Mouse (Mus musculus) kidney, embryonic 16.5 days (tissue): ENCODE results near the gene Col9a1. TPM values are rescaled to one million over a fixed set of nuclear protein-coding genes. Genes with fewer than 3 reads are reported as not detected.

Experiments used
- ATAC-seq: fragments of 200-750 bp; cut with Nextera tagmentation; 2 replicates; pipeline ENCODE4 v1.8.0; 2017; ENCODE audit warnings: moderate TSS enrichment; ENCODE audit not compliant: low FRiP score, low TSS enrichment
- H3K27ac ChIP-seq: fragments of 300-500 bp; sonication (generic); 2 replicates; pipeline ENCODE4 v1.5.1; 2014; ENCODE audit warnings: low read length
- H3K27me3 ChIP-seq: fragments of 300-500 bp; sonication (generic); 2 replicates; pipeline ENCODE4 v1.6.1; 2014; ENCODE audit warnings: low read length, control low read depth, mixed read lengths; ENCODE audit not compliant: insufficient read depth
- H3K36me3 ChIP-seq: fragments of 300-500 bp; sonication (generic); 2 replicates; pipeline ENCODE4 v1.6.1; 2014; ENCODE audit warnings: low read length, control low read depth, mixed read lengths; ENCODE audit not compliant: insufficient read depth
- H3K4me1 ChIP-seq: fragments of 300-500 bp; sonication (generic); 2 replicates; pipeline ENCODE4 v1.6.1; 2014; ENCODE audit warnings: low read length, control low read depth, mixed read lengths; ENCODE audit not compliant: insufficient read depth
- H3K4me2 ChIP-seq: fragments of 300-500 bp; sonication (generic); replicated peaks from 2 replicates; pipeline ENCODE4 v1.6.1; 2014; ENCODE audit warnings: low read depth, low read length
- H3K4me3 ChIP-seq: fragments of 300-500 bp; sonication (generic); 2 replicates; pipeline ENCODE4 v1.5.1; 2014; ENCODE audit warnings: mild to moderate bottlenecking, low read length
- H3K9ac ChIP-seq: fragments of 300-500 bp; sonication (generic); replicated peaks from 2 replicates; pipeline ENCODE4 v1.6.1; 2014; ENCODE audit warnings: low read length
- H3K9me3 ChIP-seq: fragments of 300-500 bp; sonication (generic); 2 replicates; pipeline ENCODE4 v1.6.1; 2016; ENCODE audit warnings: low read length, control low read depth
- WGBS: fragments of 180-500 bp; shearing (Covaris S2); extraction: QIAGEN DNeasy Blood & Tissue Kit; methylation state at CpG from one replicate; pipeline ENCODE4 v1.1.7; 2014; 5-methylcytosine and 5-hydroxymethylcytosine counted together
- polyA plus RNA-seq: library from polyadenylated mRNA; unstranded; fragments of >200 nt; fragmentation: Nextera tagmentation; extraction: Ambion mirVana; gene quantifications from 2 replicates; pipeline ENCODE4 v1.2.1, GENCODE M21; 2015

Col9a1 gene
- polyA plus RNA-seq, result 8.5 and 8.6 TPM in 2 replicates

- Histone ChIP-seq H3K9ac (no peak within 1 kb of the TSS), H3K4me2 (no peak within 1 kb of the TSS), H3K9me3 (no peaks in the 10 kb centered on the region), H3K4me3 (no peak within 1 kb of the TSS), H3K27me3 (no peaks in the 10 kb centered on the region), H3K4me1 (no peaks in the 10 kb centered on the region), H3K36me3 (no peaks in the 10 kb centered on the region), H3K27ac (no peak within 1 kb of the TSS)
- WGBS, result 81% methylated on average over 6 of the region's 6 CpGs
- no peak for ATAC-seq
These were observed at the start of gene Col9a1 for GRCm38 (mm10) chr1:24177224-24177851. TSS of gene Col9a1 (plus strand) at chr1:24177610.

DNA sequence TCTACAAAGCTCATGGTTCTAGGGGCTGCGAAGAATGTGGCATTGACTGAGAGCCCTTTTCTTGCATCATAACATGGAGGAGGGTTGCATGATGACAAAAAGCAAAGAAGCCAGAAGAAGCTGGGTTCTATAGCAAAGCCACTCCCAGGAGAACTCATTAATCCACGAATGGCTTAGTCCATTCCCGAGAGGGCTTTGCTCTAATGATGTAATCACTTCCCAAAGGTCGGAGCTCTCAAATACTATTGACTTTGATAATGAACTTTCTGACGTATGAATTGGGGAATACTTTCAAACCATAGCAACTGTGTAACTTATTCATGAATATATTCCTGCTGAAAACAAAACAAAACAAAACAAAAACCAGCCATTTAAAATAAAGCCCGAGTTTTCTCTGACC, 49.5 kb upstream of the Col9a1 start:
- 68% methylated on average over 6 of the region's 6 CpGs for WGBS
- H3K27me3 ChIP-seq, result no peaks in the 10 kb centered on the region

DNA sequence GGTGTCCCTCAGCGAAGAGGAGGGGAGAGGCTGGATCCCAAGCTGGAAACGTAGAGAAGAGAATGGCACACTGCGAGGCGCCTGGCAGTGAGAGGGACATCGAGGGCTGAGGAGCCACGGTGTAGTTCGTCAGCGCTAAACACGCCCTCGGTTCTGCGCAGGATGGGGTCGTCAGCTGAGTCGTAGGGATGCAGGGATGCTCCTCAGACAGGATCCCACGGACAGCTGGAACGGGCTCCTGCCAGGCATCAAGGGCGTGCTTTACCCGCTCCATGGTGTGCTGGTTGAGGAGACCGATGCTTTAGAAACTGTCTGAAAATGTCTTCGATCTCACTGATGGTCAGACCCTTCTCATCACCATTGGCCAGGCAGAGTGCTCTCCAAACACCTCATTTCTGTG, 43.6 kb upstream of the Col9a1 start:
- Histone ChIP-seq H3K4me1 (no peaks in the 10 kb centered on the region), H3K27ac (no peak overlapping the region), H3K9ac (no peak overlapping the region), H3K4me3 (no peak overlapping the region), H3K27me3 (no peaks in the 10 kb centered on the region), H3K9me3 (no peaks in the 10 kb centered on the region), H3K36me3 (no peaks in the 10 kb centered on the region), H3K4me2 (no peak overlapping the region)
- 41% methylated on average over 19 of the region's 19 CpGs for WGBS
- ATAC-seq, result no peak

More for the DNA sequence above, 49.5 kb upstream of the Col9a1 start:
- H3K36me3 ChIP-seq, result no peaks in the 10 kb centered on the region
- no peak overlapping the region for H3K4me2 ChIP-seq
- H3K4me1 ChIP-seq, result no peaks in the 10 kb centered on the region
- H3K27ac ChIP-seq, result no peak overlapping the region
- no peaks in the 10 kb centered on the region for H3K9me3 ChIP-seq
- no peak for ATAC-seq
- no peak overlapping the region for H3K4me3 ChIP-seq
- no peak overlapping the region for H3K9ac ChIP-seq

DNA sequence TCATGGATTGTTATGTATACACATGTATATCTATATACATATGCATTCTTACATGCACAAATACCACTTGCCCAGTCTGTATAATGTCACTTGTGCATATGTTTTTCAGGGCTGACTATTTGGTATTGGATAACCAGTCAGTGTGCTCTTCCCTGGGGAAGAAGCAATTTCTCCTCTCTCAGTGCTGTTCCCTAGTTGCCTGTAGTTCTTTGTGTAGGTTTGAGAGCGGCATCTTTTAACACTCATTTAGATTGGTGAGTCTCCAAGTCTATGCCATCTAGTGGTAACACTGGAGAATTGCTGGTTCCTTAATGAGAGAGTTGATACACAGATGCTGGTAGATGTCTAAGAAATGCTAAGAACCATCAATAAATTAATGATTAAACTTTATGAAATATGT, 42.6 kb upstream of the Col9a1 start:
- Histone ChIP-seq H3K4me1 (no peaks in the 10 kb centered on the region), H3K9ac (no peak overlapping the region), H3K9me3 (no peaks in the 10 kb centered on the region), H3K27me3 (no peaks in the 10 kb centered on the region), H3K4me3 (no peak overlapping the region), H3K27ac (no peak overlapping the region), H3K4me2 (no peak overlapping the region), H3K36me3 (no peaks in the 10 kb centered on the region)
- ATAC-seq, result 0 out of 2 replicates have a peak, but pooled peaks have one; percentile 35
- 3% methylated on average over 1 of the region's 1 CpGs for WGBS

DNA sequence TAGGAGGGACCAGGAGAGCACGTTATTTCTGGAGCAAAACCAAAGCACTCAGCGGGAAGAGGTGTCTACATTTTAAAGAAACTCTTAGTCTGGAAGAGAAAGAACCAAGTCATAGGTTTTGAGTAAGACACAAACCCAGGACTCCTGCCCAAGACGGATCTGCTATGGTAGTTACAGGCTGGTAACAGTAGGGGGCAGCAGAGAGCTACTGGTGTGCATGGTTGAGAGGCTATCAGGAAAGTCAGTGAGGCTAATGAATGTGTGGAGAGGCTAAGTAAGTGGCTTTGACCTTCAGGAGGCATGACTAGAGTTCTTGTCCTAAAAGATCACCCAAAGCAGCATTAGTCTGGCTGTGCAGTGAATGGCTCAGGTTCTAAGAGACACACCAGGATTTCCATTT, 40.3 kb upstream of the Col9a1 start:
- ATAC-seq, result peak; percentile 27; the same call in 1 of the 2 replicates
- H3K4me1 ChIP-seq, result no peaks in the 10 kb centered on the region
- no peaks in the 10 kb centered on the region for H3K9me3 ChIP-seq
- WGBS, result 16% methylated on average over 3 of the region's 3 CpGs
- H3K36me3 ChIP-seq, result no peaks in the 10 kb centered on the region
- no peak overlapping the region for H3K27ac ChIP-seq
- no peak overlapping the region for H3K4me3 ChIP-seq
- H3K27me3 ChIP-seq, result no peaks in the 10 kb centered on the region
- no peak overlapping the region for H3K4me2 ChIP-seq
- no peak overlapping the region for H3K9ac ChIP-seq

DNA sequence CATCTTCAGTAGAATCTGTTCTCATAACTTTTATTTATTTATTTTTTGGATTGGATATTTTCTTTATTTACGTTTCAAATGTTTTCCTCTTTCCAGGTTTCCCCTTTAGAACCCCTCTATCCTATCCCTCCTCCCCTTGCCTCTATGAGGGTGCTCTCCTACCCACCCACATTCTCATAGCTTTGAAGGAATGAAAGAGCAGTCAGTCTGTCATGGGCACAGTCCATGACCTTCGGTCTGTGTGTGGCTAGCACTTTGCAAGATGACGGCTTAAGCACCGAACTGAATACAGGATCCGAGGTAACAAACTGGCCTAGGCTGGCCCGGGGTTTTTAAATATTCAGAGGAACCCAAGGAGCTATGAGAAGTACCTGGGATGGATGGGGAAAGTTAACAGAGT, 36.9 kb upstream of the Col9a1 start:
- Histone ChIP-seq H3K4me1 (no peaks in the 10 kb centered on the region), H3K36me3 (no peaks in the 10 kb centered on the region), H3K9ac (no peak overlapping the region), H3K4me3 (no peak overlapping the region), H3K4me2 (no peak overlapping the region), H3K9me3 (no peaks in the 10 kb centered on the region), H3K27me3 (no peaks in the 10 kb centered on the region), H3K27ac (no peak overlapping the region)
- no peak for ATAC-seq
- WGBS, result 85% methylated on average over 6 of the region's 6 CpGs

DNA sequence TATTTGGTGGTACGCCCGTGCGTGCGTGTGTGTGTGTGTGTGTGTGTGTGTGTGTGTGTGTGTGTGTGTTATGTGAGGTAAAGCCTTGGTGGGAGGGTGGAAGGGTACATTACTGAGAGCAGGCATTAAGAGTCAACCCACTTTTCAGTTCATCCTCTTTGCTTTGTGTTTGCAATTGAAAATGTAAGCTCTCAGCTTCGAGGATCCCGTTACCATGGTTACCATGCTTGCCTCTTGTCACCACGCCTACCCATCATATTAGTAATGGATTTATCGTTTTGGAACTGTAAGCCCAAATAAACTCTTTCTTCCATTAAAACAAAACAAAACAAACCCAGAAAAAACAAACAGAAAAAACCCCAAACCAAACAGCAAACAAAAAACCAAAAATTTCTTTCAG, 33.9 kb upstream of the Col9a1 start:
- Histone ChIP-seq H3K9ac (no peak overlapping the region), H3K27me3 (no peaks in the 10 kb centered on the region), H3K4me2 (no peak overlapping the region), H3K36me3 (no peaks in the 10 kb centered on the region), H3K27ac (no peak overlapping the region), H3K4me1 (no peaks in the 10 kb centered on the region), H3K4me3 (no peak overlapping the region), H3K9me3 (no peaks in the 10 kb centered on the region)
- no peak for ATAC-seq
- 88% methylated on average over 8 of the region's 8 CpGs for WGBS

DNA sequence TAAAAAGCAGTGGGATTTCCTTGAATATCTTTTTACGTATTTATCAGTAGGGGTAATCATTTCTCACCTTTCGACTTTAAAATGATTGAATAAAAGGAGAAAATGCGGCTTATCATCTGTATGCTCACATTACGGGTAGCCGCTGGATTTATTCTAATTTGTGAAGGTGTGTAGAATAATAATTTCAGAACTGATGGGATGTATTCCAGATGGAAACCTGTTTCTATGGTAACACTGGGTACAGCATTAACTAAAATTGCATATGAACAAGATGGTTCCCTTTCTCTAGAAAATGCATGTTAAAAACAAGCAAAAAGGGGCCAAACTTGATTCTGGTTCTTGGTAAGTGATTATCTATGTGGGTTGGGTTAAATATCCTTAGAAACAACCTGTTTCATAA, 19.7 kb upstream of the Col9a1 start:
- Histone ChIP-seq H3K4me3 (no peak overlapping the region), H3K4me1 (no peaks in the 10 kb centered on the region), H3K27me3 (no peaks in the 10 kb centered on the region), H3K9me3 (peaks cover 8% of the 10 kb centered on the region; the same call in 1 of the 2 replicates), H3K9ac (no peak overlapping the region), H3K27ac (no peak overlapping the region), H3K4me2 (no peak overlapping the region), H3K36me3 (no peaks in the 10 kb centered on the region)
- WGBS, result 96% methylated on average over 5 of the region's 5 CpGs
- no peak for ATAC-seq

DNA sequence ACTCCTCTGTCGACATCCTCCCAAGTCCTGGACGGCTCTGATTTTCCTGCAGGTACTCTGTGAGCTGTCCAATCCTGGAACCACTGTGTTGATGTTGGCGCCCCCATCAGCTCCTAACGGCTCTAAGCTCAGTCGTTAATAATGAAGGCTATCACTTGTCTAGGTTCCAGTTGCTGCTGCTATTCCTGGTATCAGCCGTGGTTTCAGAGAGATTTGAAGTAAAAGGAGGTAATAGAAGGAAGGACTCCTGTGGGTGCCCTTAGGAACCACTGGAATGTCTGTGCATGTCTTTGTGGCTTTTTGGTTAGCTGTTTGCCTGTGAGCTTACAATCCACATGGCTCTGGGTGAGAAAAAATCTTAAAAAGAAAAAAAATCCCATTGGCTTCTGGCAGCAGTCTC, 8.0 kb upstream of the Col9a1 start:
- Histone ChIP-seq H3K4me1 (no peaks in the 10 kb centered on the region), H3K9ac (no peak overlapping the region), H3K4me2 (no peak overlapping the region), H3K36me3 (no peaks in the 10 kb centered on the region), H3K27ac (no peak overlapping the region), H3K27me3 (no peaks in the 10 kb centered on the region), H3K4me3 (no peak overlapping the region), H3K9me3 (no peaks in the 10 kb centered on the region)
- 27% methylated on average over 6 of the region's 6 CpGs for WGBS
- ATAC-seq, result no peak

DNA sequence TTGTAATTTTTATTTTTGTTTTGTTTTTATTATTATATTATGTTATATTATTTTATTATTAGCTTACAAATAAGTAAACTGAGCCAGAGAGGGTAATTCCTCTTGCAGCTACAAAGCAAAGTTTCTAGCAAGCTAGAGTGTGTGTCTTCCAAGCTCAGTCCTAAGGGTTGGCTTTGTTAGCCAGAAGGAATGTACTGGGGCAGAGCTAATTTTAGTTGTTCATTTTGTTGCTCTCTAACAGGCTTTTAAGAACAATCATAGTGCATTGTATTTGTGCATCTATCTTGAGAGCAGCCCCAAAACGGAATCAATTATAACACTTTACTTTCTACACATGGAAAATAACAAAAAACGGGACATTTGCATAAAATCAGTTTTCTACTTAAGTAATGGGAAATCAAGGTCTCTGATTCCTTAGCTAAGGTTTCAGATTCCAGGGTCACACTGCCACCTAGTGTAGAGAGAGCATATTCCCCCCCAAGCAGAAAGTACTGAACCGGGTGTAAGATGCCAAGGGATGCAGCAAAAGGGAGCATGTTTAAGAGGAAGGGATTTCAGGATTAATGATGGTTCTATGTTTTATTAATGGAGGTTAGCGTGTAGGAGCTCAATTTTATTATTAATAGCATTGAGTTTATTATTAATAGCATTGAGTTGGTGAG, 6.1 kb upstream of the Col9a1 start:
- peak; percentile 55; the same call in 1 of the 2 replicates for ATAC-seq
- 3% methylated on average over 4 of the region's 4 CpGs for WGBS
- Histone ChIP-seq H3K4me1 (no peaks in the 10 kb centered on the region), H3K4me3 (no peak overlapping the region), H3K4me2 (no peak overlapping the region), H3K27ac (no peak overlapping the region), H3K9ac (no peak overlapping the region), H3K36me3 (no peaks in the 10 kb centered on the region), H3K27me3 (no peaks in the 10 kb centered on the region), H3K9me3 (no peaks in the 10 kb centered on the region)
